Mouse (Mus musculus) C2C12 (cell line): ENCODE data around the gene Sgsm2. TPM values are rescaled to one million over a fixed set of nuclear protein-coding genes. Genes with fewer than 3 reads are reported as not detected.

Experiments used
- H3K27me3 ChIP-seq: one replicate; pipeline ENCODE4 v1.6.1; 2011; ENCODE audit not compliant: control insufficient read depth, insufficient read depth, insufficient read length
- H3K36me3 ChIP-seq: one replicate; pipeline ENCODE4 v1.6.1; 2011; ENCODE audit not compliant: control insufficient read depth, insufficient read depth
- H3K4me3 ChIP-seq: one replicate; pipeline ENCODE4 v1.5.1; 2011; ENCODE audit warnings: mild to moderate bottlenecking, control low read depth; ENCODE audit not compliant: poor library complexity, insufficient read depth, severe bottlenecking
- H3K79me2 ChIP-seq: one replicate; pipeline ENCODE4 v1.6.1; 2011; ENCODE audit not compliant: control insufficient read depth, insufficient read depth
- H3K79me3 ChIP-seq: one replicate; pipeline ENCODE4 v1.6.1; 2011; ENCODE audit warnings: low read depth, control low read depth
- H3ac ChIP-seq: one replicate; pipeline ENCODE3; 2011; ENCODE audit warnings: low read depth; ENCODE audit not compliant: control insufficient read depth, insufficient read length
- CEBPB ChIP-seq: IDR thresholded peaks from one replicate; pipeline ENCODE4 v1.6.1; 2011; ENCODE audit warnings: low read depth, mild to moderate bottlenecking, control low read depth, moderate library complexity
- CTCF ChIP-seq: IDR thresholded peaks from one replicate; pipeline ENCODE4 v1.5.1; 2011; ENCODE audit not compliant: control insufficient read depth, insufficient read depth, insufficient read length
- FOSL1 ChIP-seq: IDR thresholded peaks from one replicate; pipeline ENCODE4 v1.8.0; 2011; ENCODE audit warnings: mild to moderate bottlenecking, low read length; ENCODE audit not compliant: poor library complexity, insufficient read depth, severe bottlenecking
- MAX ChIP-seq: IDR thresholded peaks from one replicate; pipeline ENCODE4 v1.6.1; 2011; ENCODE audit warnings: mild to moderate bottlenecking, control low read depth
- MYOD1 ChIP-seq: IDR thresholded peaks from one replicate; pipeline ENCODE4 v1.6.1; 2011; ENCODE audit warnings: low read depth; ENCODE audit not compliant: control insufficient read depth, insufficient read length
- MYOG ChIP-seq: IDR thresholded peaks from one replicate; pipeline ENCODE4 v1.6.1; 2011; ENCODE audit not compliant: control insufficient read depth, insufficient read length; ENCODE audit errors: extremely low read depth
- USF1 ChIP-seq: IDR thresholded peaks from one replicate; pipeline ENCODE4 v1.6.1; 2011; ENCODE audit warnings: low read depth, mild to moderate bottlenecking, control low read depth, moderate library complexity
- polyA plus RNA-seq: library from polyadenylated mRNA; unstranded; fragments of >200 nt; fragmentation: generic; extraction: Trizol; gene quantifications from one replicate; pipeline ENCODE4 v1.2.1, GENCODE M21; 2012; ENCODE audit warnings: missing spikeins

The Sgsm2 gene
- polyA plus RNA-seq, 1 experiment, result 7.8 TPM

DNA sequence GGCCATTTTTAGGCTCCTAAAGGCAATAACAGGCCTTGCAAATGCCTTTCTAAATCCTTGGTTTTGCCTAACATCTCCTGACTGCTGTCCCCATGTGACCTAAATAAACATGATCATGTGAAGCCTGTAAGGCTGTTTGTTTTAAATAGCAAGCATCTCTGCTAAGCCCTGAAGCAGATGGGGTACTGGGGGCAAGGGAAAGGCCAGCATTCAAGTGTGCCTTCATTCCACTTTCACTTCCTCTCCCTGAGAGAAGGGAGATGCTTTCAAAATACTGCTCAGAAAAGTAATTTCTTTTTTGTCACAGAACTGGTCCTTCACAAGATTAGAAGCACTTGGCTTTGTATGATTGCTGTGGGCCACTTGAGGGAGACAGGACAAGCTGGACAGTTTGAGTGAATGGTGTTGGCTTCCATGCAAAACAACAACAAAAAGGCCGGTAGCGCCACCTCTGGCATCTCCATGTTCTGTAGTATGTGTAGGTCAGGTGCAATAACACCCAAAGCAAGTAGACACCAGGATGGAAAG lies 68.4 kb downstream of the Sgsm2 start:
- no peak overlapping the region for H3K4me3 ChIP-seq
- no peak overlapping the region for H3ac ChIP-seq
- no peak for TF ChIP-seq FOSL1
- no peak for TF ChIP-seq MAX
- no peak for TF ChIP-seq MYOG
- no peak for TF ChIP-seq USF1
- no peak for TF ChIP-seq MYOD1
- no peak for TF ChIP-seq CTCF
- TF ChIP-seq CEBPB, result no peak
- H3K27me3 ChIP-seq, result no peaks in the 10 kb centered on the region
- H3K36me3 ChIP-seq, result peaks cover 2% of the 10 kb centered on the region
- H3K79me2 ChIP-seq, result peaks cover 15% of the 10 kb centered on the region
- peaks cover 3% of the 10 kb centered on the region for H3K79me3 ChIP-seq

DNA sequence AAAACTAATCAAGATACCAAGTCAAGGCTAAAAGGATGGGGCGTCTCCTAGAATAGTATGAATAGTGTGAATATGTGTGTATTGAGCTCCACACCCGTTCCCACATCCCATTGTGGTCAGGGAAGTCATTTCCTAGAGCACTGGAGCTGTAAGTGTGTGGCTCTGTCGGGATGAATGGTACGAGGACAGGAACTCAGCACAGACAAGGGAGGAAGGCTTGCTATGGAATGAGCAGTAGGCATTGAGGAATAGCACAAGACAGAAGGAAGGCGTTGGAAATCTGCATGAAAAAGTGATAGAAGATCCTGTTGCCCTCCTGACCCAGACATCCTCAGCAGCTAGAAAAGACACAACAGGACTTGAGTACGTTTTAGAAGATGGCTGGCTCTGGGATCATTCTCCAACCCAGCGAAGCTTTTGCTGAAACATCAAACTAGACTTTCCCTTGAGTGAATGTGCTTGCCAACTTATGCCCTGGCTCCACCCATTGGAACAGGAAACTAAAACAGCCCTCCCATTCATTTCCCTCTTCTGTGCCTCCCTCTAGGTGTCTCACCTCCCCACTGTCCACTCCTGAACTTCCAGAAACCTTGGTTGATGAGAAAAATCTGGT lies 69.0 kb downstream of the Sgsm2 start:
- no peak overlapping the region for H3K4me3 ChIP-seq
- no peaks in the 10 kb centered on the region for H3K27me3 ChIP-seq
- H3ac ChIP-seq, result no peak overlapping the region
- no peak for TF ChIP-seq FOSL1
- no peak for TF ChIP-seq MYOG
- TF ChIP-seq CTCF, result no peak
- TF ChIP-seq CEBPB, result no peak
- TF ChIP-seq USF1, result no peak
- no peak for TF ChIP-seq MYOD1
- TF ChIP-seq MAX, result no peak
- peaks cover 8% of the 10 kb centered on the region for H3K36me3 ChIP-seq
- no peaks in the 10 kb centered on the region for H3K79me3 ChIP-seq
- H3K79me2 ChIP-seq, result peaks cover 11% of the 10 kb centered on the region

GRCm38 (mm10) chr11:74826702-74827101 lies 70.2 kb downstream of the Sgsm2 start:
- TF ChIP-seq FOSL1 (no peak), MYOD1 (no peak), MYOG (no peak), CTCF (no peak), CEBPB (no peak), USF1 (no peak), MAX (no peak)

GRCm38 (mm10) chr11:74826151-74826550 lies 70.7 kb downstream of the Sgsm2 start:
- H3K79me3 ChIP-seq, result no peaks in the 10 kb centered on the region
- no peak overlapping the region for H3K4me3 ChIP-seq
- H3K79me2 ChIP-seq, result peaks cover 11% of the 10 kb centered on the region
- no peaks in the 10 kb centered on the region for H3K27me3 ChIP-seq
- no peak overlapping the region for H3ac ChIP-seq
- peaks cover 13% of the 10 kb centered on the region for H3K36me3 ChIP-seq
- TF ChIP-seq FOSL1, result no peak
- TF ChIP-seq USF1, result no peak
- TF ChIP-seq MAX, result no peak
- TF ChIP-seq MYOD1, result no peak
- TF ChIP-seq CEBPB, result no peak
- TF ChIP-seq CTCF, result no peak
- TF ChIP-seq MYOG, result no peak

More at GRCm38 (mm10) chr11:74826702-74827101, 70.2 kb downstream of the Sgsm2 start:
- Histone ChIP-seq H3ac (no peak overlapping the region), H3K79me3 (no peaks in the 10 kb centered on the region), H3K27me3 (no peaks in the 10 kb centered on the region), H3K79me2 (peaks cover 17% of the 10 kb centered on the region), H3K36me3 (peaks cover 11% of the 10 kb centered on the region), H3K4me3 (no peak overlapping the region)

DNA sequence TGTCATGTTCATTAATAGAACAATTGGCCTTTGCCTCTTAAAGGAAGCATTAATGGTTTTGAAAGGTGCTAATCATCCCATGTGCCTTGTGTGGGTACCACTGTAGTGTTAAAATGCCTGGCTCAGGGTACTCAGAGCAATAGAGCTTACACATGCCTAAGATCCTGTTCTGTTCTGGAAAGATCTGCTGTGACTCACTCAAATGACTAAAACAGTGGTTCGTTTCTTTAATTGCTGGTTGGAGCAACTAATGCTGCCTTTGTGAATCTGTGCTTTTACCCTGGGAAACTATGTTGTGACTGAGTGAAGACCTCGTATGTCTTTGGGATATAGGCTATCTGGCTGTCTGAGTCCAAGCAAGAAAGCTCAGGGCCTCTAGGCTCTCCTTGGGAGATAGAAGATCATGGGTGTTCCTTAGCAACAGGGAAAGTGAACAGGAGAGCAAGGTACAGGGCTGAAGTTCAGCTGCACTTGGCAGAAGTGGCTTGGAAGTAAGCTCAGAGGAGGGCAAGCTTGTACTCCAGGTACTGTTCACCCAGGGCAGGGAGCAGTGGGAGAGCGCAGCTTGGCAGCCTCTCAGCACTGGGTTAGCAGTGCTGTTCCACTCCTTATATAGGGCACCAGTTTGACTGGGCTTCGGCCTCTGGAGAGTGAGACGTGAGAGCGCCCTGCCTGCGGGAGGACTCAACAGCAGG lies 74.0 kb downstream of the Sgsm2 start:
- TF ChIP-seq FOSL1, result no peak
- TF ChIP-seq CEBPB, result no peak
- TF ChIP-seq MYOG, result no peak
- no peak for TF ChIP-seq USF1
- no peak for TF ChIP-seq MYOD1
- no peak for TF ChIP-seq MAX
- TF ChIP-seq CTCF, result no peak
- Histone ChIP-seq H3K36me3 (peaks cover 42% of the 10 kb centered on the region), H3K79me3 (no peaks in the 10 kb centered on the region), H3K79me2 (peaks cover 11% of the 10 kb centered on the region), H3ac (no peak overlapping the region), H3K4me3 (no peak overlapping the region), H3K27me3 (no peaks in the 10 kb centered on the region)
